Mouse (Mus musculus) heart, postnatal 36 days (tissue): Measurements from ENCODE around the gene Ankrd35. TPM values are rescaled to one million over a fixed set of nuclear protein-coding genes. Genes with fewer than 3 reads are reported as not detected.
"Not testable (repeated sequence)": the region's sequence is repeated elsewhere in the genome, so short reads cannot be mapped to it uniquely, and the experiment has no call there.

Source experiments
- DNase-seq, 2 experiments: peaks; one replicate each; pipeline ENCODE4 v3.0.0; 2021 to 2022
- intact Hi-C: fragments of 180-260 bp; cut with DNase I; formaldehyde crosslinking; loops from one replicate; pipeline ENCODE4 v1.15.1; 2025
- total RNA-seq, 2 experiments: library from RNA; stranded (reverse); gene quantifications; 2 replicates each; pipeline ENCODE4 v1.2.3; 2021

The Ankrd35 gene
- total RNA-seq, 2 experiments from 2014 or later, result 0.78 to 1.7 TPM

DNA sequence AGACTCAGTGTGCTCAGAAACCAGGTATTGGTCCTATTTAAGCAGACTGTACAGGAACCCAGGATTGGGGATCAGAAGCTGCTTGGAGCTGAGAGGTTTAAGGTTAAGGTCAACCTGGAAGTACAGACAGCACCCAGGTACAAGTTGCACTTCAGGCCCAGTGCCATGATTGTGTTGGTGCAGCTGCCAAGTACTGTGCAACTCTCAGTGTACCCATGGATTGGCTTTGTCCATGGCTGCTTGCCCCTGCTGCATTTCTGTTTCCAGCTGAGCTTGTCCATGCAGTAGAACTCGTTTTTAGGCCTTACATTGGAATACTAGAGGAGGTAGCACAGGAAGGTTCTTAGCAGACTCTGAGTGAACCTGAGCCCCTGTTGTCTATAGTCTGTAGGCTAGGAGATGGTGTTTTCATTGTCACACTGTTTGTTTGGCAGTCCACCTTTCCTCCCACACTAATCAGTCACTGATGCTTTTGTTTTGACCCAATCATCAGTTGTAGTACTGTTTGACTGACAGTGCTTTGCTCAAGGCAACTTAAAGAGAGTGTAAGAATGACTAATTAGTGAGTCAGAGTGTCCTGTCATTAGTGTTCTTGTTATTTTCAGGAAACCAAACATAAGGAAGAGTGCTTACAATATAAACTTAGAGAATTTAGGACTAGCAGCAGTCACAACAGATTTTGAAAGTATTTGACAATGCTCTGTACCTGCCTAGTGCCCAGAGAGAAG is 67.2 kb downstream of the Ankrd35 start:
- DNase-seq, result no peak
- intact Hi-C loops, result no loop called here

DNA sequence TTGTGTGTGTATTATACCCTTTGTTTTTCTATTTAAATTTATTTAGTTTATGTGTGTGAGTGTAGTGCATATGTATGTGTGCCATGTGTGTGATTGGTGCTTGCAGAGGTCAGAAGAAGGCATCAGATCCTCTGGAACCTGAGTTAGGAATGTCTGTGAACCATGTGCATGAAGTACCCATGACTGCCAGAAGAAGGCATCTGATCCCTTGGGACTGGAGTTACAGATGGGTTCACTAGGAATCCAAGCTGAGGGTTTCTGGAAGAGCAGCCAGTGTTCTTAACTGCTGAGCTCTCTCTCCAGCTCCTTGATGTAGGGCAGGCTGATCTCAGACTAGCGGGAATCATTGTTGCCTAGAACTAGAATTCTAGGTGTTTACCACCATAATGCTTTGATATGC is 68.1 kb downstream of the Ankrd35 start:
- intact Hi-C loops, result no loop called here
- DNase-seq, result no peak

DNA sequence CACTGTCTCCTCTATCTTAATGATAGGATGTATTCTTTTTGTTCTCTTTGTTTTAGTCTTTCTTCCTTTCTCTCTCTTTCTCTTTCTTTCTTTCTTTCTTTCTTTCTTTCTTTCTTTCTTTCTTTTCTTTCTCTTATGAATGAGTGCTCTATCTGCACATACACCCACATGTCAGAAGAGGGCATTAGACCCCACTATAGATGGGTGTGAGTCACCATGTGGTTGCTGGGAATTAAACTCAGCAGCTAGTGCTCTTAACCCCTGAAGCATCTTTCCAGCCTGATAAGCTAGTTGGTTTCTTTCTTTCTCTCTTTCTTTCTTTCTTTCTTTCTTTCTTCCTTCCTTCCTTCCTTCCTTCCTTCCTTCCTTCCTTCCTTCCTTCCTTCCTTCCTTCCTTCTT is 70.3 kb downstream of the Ankrd35 start:
- DNase-seq, result not testable (repeated sequence)
- intact Hi-C loops, result loop anchor here (5.0 kb wide), 1 partner anchor 162 kb away; the partner anchor contains the start of gene Gja5

Other genes with a start within 250 kb of the Ankrd35 start
- gene BC107364, start 217.8 kb upstream of the Ankrd35 start, total RNA-seq, result not detected
- 100 to 1,000 TPM; 261 to 293 TPM for gene Hfe2, start 145.0 kb upstream of the Ankrd35 start, total RNA-seq
- 1,000 to 10,000 TPM in 1 of 2 experiments, 100 to 1,000 TPM in 1; 646 to 1,158 TPM for gene Txnip, start 112.2 kb upstream of the Ankrd35 start, total RNA-seq
- gene Gm16253, start 93.1 kb upstream of the Ankrd35 start, total RNA-seq, result 1 to 10 TPM in 1 of 2 experiments, under 1 TPM in 1; 0.89 to 2.8 TPM
- 10 to 100 TPM; 30.3 to 33.0 TPM for gene Polr3gl, start 76.0 kb upstream of the Ankrd35 start, total RNA-seq
- 1 to 10 TPM; 1.3 to 2.2 TPM for gene Ankrd34a, start 73.5 kb upstream of the Ankrd35 start, total RNA-seq
- gene Lix1l, start 69.0 kb upstream of the Ankrd35 start, total RNA-seq, result 10 to 100 TPM; 27.6 to 32.1 TPM
- 10 to 100 TPM; 30.9 to 40.9 TPM for gene Rbm8a, start 40.2 kb upstream of the Ankrd35 start, total RNA-seq
- gene Pex11b, start 34.8 kb upstream of the Ankrd35 start, total RNA-seq, result 10 to 100 TPM; 33.5 to 36.8 TPM
- gene Gm42957, start 34.7 kb upstream of the Ankrd35 start, total RNA-seq, result not detected
- gene Itga10, start 24.5 kb upstream of the Ankrd35 start, total RNA-seq, result under 1 TPM; 0.61 to 0.62 TPM
- 10 to 100 TPM; 16.5 to 17.1 TPM for gene Pias3, start 26.3 kb downstream of the Ankrd35 start, total RNA-seq
- 1 to 10 TPM; 3.0 to 3.4 TPM for gene Nudt17, start 38.4 kb downstream of the Ankrd35 start, total RNA-seq
- gene Polr3c, start 57.5 kb downstream of the Ankrd35 start, total RNA-seq, result 10 to 100 TPM; 24.4 to 26.4 TPM
- 10 to 100 TPM; 19.8 to 27.3 TPM for gene Rnf115, start 57.5 kb downstream of the Ankrd35 start, total RNA-seq
- gene Pdzk1, start 159.2 kb downstream of the Ankrd35 start, total RNA-seq, result not detected
- not detected for gene Cd160, start 159.2 kb downstream of the Ankrd35 start, total RNA-seq
- 10 to 100 TPM; 11.8 to 16.8 TPM for gene Gja5, start 234.6 kb downstream of the Ankrd35 start, total RNA-seq
- 10 to 100 TPM; 20.8 to 21.6 TPM for gene Gpr89, start 235.2 kb downstream of the Ankrd35 start, total RNA-seq